Mouse (Mus musculus): ENCODE results near the gene AC140267.1.

AC140267.1 gene

DNA sequence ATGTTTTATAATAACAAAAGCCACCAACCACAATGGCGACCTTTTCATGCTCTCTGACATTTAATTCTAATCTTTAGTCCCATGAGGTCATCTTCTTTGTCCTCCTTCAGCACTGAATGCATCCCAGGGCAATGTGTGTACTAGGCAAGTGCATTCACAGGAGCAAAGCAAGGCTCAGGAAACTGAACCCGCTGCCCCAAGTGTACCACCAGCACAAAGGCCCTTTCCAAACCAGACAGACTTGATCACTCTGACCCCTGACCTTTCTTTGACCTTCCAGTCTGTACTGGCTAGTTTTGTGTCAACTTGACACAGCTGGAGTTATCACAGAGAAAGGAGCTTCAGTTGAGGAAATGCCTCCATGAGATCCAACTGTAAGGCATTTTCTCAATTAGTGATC lies 3.3 kb upstream of the AC140267.1 start:
- DNase-seq, result no peak

DNA sequence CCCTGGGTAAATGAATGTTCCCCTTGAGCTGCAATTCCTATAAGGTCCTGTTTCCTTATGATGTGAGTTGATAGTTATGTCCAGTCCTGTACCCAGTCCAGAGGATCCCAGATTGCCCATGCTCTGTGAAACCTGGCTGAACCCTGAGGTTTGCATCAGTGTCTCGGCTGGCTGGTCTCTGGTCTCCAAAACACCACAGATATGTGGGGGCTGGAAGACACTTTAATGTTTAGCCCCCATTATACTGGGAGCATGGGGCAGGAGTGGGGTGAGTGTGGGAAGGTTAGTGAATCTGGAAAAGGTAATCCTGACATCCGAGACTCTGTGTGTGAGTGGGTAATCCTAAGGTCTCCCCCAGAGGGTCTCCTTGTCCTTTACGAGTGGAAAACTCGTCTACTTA lies 2.6 kb upstream of the AC140267.1 start:
- DNase-seq, result no peak

DNA sequence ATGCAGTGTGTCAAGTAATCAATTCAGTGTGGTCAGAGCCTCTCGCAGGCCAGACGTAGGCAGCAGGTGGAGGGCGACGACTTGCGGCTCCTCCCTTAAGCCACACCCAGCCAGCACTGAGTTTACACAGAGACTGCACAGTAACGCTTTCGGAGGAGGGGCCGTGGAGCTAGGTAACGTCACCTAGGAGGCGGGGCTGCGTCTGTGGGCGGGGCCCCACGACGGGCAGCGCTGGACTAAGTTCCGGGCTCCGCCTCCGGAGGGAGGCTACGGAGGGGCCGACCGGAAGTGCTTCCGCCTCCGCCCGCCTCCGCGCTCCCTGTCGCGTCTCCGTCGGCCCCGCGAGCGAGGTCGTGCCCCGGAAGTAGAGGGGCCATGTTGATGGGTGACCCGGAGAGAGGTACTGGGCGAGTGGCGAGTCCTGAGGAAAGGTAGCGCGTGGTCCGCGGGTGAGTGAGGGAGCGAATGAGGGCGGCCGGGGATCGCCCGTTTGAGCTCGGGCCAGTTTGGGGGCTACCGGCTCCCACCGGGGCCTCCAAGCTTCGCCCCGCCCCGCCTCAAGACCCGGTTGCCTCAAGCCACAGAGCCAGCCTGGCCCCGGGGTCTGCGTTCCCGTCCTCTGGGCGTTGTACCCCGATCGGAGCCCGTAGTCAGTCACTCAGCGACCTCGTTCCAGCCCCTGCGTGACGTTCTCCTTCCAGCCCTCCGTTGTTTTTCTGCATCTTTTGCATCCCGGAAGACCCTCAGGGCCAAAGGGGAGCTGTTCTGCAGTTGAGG lies 1.7 kb upstream of the AC140267.1 start, which contains the start of gene Mief1:
Gene Mief1, plus strand, starts transcription at position 286 of the 777 bp plus-strand sequence.
- peak; percentile 98 for DNase-seq

DNA sequence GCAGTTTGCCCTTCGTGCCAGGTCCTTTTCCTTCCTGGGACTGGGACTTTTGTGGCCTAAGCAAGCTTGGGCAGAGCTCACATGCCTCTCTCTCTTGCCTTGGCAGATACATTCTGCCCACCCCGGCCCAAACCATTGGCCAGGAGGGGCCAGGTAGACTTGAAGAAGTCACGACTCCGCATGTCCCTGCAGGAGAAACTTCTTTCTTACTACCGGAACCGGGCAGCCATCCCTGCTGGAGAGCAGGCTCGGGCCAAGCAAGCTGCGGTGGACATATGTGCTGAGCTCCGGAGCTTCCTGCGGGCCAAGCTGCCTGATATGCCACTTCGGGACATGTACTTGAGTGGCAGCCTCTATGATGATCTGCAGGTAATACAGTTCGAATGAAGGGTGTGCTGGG lies 12.5 kb downstream of the AC140267.1 start:
- peak; percentile 63 to 68 for DNase-seq

DNA sequence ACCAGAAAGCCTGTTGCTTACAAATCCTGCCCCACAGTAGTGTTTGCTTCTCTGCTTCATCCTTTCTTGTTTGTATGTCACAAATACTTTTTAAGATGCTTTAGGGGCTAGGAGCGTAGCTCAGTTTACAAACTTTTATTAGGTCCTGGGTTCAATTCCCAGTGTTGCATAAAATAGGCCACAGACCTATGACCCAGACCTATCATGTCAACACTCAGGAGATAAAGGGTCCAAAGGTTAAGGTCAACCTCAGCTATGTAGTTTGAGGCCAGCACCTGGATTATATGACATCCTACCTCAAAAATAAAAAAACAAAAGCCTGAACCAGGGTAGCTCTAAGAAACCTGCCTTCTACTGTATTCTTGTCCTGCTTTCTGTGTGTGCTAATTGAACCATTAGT lies 13.0 kb downstream of the AC140267.1 start:
- no peak for DNase-seq

DNA sequence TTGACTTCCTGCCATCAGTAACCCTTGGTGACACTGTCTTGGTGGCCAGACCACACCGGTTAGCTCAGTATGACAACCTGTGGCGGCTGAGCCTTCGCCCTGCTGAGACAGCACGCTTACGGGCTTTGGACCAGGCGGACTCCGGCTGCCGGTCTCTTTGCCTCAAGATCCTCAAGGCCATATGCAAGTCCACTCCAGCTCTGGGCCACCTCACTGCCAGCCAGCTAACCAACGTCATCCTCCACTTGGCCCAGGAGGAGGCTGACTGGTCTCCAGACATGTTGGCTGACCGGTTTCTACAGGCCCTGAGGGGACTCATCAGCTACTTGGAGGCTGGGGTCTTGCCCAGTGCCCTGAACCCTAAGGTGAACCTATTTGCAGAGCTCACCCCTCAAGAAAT lies 14.0 kb downstream of the AC140267.1 start:
- DNase-seq, result no peak

DNA sequence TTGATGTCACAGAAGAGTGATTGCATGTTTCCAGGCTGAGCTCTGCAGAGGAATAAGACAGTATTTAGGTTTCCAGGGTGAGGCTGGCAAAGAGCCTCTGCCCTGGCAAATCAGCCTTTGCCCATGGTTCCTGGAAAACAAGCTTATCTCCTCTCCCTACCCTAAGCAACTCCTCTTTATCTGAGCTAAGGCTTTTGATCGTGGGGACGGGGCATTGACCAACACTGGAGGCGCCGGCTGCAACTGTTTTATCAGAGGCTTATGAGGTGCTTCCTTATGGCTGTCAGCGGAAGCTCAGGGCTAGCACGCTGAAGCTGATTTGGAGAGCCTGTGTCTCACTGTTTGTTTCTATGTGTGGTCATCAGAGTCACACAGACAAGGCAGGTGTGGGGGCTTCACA lies 15.0 kb downstream of the AC140267.1 start:
- DNase-seq, result no peak

DNA sequence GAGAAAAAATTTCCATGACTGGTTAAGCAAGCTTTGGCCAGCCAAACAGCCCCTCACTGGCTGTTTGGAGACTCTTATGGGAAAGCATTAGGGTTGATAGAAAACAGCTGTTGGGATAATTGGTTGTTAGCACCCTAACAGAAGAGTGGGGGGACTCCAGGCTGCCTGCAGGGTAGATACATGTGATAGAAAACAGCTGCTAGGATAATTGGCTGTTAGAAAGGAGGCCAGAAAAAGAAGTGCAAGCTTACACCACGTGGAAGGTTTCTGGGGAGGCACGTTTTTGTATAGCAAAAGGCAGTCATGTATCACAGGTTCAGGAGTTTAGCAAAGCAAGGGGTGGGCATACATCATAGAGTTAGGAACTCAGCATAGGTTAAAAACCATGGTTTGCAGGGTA lies 17.9 kb downstream of the AC140267.1 start:
- DNase-seq, result no peak

DNA sequence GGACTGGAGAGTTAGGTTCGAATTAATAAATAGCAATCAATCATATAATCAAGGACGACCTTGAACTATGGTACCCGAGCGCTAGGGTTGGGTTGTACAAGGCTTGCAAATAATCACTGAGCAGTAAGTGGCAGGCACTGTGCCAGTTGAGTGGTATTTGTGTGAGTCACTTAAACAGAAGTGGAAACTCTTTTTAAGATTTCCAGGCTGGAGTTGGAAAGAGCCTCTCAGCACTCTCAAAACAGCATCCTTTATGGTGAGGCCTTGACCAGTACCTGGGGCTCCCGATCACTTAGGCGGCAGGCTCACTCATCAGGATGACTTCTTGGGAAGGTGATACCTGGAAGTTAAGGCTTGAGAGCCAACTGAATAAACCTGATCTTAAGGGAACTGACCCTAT lies 18.6 kb downstream of the AC140267.1 start:
- DNase-seq, result peak in 1 of 2 experiments; percentile 45

DNA sequence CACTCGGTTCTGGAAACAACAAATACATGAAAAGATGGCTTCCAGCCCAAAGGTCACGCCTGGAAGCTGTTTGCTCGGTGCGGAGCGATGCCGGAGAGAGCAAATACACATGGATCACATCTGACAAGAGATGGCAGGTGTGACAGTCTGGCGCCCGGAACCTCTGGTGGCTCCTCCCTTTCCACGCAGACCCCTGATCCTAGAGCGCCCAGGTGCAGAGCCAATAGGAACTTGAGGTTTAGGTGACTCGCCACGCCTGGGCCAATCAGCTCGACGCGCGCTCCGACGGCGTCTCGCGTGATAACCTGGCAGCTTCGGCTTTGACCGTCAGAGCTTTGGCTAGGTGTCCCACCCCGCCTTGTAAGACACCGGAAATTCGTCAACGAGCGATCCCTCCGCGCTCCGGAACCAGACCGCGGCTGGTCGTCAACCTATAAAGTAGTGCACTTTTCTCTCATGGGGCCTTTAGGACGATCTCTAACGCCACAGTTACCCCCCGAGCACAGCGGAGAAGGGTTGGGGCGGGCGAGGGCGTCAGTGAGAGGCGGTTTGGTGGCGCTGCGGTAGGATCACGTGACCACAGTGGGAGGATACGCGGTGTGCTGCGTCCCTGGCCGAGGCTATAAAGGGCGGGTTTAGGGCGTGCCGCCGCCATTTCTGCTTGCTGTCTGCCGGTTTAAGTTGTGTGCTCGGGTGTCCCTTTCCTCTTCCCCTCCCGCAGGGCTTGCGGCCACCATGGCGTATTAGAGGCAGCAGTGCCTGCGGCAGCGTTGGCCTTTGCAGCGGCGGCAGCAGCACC lies 19.4 kb downstream of the AC140267.1 start, which contains the start of gene Atf4:
Gene Atf4, plus strand, starts transcription at position 338 of the 799 bp plus-strand sequence.
- peak; percentile 98 to 99 for DNase-seq

DNA sequence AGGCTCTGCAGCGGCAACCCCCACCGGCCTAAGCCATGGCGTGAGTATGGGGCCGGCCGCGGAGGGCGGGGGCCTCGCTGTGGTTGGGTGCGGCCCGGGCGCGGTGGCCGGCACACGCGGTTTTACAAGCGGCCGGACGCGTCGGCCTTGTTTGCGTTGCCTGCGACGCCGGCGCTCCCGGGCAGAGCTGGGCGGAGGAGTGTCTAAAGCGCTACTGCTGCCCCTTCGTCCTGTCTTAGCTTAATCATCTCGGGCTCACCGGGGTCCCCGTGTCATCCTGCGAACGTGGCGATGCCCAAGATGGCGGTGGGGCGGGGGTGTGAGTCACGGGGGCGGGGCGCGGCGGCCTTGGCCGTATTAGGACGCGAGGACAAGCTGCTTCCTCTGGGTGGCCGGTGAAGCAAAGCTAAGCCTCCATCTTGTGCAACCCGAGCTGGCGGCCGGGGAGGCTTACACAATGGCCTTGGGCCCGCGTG lies 20.0 kb downstream of the AC140267.1 start:
- DNase-seq, result peak; percentile 72 to 78

DNA sequence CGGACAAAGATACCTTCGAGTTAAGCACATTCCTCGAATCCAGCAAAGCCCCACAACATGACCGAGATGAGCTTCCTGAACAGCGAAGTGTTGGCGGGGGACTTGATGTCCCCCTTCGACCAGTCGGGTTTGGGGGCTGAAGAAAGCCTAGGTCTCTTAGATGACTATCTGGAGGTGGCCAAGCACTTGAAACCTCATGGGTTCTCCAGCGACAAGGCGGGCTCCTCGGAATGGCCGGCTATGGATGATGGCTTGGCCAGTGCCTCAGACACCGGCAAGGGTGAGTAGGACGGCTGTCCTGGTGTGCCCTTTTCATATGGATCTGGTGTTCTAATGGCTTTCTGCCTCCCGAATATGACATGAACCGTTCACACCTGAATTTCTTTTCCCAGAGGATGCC lies 20.6 kb downstream of the AC140267.1 start:
- peak in 1 of 2 experiments; percentile 44 for DNase-seq

DNA sequence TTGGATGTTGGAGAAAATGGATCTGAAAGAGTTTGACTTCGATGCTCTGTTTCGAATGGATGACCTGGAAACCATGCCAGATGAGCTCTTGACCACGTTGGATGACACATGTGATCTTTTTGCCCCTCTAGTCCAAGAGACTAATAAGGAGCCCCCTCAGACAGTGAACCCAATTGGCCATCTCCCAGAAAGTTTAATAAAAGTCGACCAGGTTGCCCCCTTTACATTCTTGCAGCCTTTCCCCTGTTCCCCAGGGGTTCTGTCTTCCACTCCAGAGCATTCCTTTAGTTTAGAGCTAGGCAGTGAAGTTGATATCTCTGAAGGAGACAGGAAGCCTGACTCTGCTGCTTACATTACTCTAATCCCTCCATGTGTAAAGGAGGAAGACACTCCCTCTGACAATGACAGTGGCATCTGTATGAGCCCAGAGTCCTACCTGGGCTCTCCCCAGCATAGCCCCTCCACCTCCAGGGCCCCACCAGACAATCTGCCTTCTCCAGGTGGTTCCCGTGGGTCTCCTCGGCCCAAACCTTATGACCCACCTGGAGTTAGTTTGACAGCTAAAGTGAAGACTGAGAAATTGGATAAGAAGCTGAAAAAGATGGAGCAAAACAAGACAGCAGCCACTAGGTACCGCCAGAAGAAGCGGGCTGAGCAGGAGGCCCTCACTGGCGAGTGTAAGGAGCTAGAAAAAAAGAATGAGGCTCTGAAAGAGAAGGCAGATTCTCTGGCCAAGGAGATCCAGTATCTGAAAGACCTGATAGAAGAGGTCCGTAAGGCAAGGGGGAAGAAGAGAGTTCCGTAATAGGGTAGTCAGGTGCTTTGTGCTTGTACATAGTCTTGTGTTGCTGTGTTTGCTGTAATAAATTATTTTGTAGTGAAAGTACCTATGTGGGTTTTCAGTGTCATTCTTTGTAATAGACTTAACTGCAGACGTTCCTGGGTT lies 21.3 kb downstream of the AC140267.1 start:
- DNase-seq, result no peak

DNA sequence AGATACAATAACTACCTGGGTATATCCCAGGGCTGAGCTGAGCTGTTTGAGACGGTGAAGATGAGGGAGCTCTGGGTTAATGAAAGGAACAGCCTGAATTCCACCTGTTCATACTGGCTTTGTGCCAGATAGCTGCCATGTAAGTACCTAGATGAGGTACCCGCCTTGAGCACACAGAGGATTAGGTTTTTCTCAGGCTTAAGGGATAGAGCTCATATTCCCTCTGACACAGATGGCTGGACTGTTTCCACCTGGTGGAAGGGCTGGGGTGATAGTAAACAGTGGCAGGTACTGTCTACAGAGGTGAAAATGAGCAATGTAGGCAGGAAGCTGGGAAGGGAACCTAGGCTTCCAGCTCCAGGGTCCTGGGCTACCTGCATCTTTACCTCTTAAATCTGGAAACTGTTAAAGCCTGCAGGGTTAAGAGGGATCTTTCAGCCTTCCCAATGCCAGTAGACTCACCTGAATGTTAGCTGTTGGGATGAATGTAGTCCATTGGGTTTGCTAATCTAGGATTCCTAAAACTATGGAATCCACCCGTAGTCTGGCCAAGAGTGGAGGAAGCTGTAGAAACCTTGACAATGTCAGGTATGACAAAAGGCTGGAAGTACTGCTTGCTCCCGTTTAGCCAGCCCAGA lies 22.1 kb downstream of the AC140267.1 start:
- peak; percentile 50 to 57 for DNase-seq

DNA sequence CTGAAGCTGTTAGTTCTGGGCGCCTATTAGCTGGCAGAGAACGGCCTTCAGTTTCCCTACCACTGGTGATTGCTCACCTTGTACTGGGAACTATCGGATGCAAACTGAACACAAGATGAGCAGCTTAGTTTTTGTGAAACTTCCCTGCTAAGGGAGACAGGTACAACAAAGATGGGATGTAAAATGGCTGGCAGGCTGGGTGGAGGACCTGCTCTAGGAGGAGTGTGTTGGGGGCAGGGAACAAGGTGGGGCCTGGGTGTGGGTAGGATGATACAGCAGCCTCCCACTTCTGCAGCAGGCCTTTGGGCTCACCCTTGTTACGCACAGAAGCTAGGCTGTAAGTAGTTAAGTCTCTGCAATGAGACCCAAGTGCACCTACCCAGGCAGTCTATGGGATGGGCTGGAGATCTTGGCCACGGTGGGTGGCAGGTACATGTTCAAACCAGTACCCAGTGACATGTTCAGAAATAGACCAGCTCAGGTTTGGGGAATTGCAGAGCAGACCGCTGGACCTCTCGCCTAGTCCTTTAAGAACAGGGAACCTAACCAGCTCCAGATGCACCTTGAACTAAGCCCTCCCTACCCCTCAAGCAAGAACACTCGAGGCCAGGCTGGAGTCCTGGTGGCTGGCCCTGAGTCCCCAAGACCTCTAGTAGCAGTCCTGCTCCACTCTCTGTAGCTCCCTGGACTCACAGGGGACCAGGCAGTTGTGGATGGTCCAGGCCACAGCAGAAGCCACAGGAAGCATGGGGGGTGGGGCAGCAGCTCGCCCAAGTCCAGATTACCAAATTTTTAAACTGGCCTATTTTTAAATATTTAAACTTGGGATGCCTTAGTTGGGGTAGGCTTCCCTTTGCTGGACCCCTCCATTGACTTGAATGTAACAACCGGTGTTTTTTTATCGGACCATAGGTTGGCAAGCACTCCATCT lies 22.9 kb downstream of the AC140267.1 start:
- peak in 1 of 2 experiments; percentile 31 for DNase-seq

DNA sequence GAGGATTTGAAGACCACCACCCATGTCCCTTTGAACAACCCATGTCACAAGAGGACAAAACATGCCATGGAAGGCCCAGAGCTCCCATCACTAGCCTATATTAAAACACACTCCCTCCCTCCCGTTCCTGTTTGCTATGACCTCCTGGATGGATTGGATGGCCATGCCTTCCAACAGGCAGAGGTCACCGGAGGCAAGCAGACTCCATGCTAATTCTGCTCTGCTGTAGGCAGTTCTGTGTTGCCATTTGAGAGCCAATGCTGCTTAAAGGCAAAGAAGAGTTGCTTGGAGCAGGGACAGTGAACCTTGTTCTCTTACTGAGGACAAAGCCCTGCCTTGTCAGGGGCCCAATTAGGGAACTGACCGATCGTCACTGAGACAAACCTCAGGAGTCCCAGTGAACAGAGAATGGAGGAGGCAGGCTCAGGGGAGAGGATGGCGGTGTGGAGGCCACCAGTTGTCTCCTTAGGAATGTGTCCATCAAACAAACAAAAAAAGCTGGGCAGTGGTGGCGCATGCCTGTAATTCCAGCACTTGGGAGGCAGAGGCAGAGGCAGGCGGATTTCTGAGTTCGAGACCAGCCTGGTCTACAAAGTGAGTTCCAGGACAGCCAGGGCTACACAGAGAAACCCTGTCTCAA lies 23.9 kb downstream of the AC140267.1 start:
- DNase-seq, result no peak

DNA sequence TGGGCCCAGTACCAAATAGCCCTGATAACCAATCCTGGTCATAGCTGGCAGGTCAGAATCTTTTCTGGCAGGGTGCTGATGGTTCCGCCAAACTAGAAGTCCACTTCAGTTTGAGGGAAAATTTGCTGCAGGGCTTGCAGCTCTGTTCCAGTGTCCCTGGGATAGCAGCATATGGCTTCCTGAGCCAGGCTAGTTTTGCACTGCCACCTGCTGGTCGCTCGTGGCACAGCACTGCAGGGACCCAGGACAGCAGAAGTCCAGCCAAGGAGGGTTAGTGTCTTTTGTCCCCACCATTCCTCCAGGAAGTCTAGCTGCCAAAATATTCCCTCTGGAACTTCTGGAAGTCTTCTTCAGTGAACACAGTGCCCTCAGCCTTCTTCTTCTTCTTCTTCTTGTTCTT lies 25.0 kb downstream of the AC140267.1 start:
- DNase-seq, result peak; percentile 89 to 94

DNA sequence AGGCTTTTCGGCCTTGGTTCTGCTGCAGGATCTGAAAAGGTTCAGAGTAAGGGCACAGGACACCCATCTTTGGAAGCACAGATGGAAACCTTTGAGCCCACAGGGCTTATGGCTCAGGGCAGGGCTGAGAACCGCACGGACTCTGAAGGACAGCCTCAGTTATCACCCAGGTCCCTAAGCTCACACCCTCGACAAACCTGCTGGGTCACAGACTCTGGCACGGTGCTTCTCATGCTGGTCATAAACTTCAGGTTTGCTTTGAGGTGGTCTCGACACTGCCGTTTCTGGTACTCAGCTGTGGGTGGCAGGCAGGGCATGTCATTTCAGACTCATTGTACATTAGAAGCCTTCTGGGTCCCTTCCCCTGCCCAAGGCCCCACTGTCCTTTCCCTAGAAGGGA lies 25.5 kb downstream of the AC140267.1 start:
- DNase-seq, result no peak

DNA sequence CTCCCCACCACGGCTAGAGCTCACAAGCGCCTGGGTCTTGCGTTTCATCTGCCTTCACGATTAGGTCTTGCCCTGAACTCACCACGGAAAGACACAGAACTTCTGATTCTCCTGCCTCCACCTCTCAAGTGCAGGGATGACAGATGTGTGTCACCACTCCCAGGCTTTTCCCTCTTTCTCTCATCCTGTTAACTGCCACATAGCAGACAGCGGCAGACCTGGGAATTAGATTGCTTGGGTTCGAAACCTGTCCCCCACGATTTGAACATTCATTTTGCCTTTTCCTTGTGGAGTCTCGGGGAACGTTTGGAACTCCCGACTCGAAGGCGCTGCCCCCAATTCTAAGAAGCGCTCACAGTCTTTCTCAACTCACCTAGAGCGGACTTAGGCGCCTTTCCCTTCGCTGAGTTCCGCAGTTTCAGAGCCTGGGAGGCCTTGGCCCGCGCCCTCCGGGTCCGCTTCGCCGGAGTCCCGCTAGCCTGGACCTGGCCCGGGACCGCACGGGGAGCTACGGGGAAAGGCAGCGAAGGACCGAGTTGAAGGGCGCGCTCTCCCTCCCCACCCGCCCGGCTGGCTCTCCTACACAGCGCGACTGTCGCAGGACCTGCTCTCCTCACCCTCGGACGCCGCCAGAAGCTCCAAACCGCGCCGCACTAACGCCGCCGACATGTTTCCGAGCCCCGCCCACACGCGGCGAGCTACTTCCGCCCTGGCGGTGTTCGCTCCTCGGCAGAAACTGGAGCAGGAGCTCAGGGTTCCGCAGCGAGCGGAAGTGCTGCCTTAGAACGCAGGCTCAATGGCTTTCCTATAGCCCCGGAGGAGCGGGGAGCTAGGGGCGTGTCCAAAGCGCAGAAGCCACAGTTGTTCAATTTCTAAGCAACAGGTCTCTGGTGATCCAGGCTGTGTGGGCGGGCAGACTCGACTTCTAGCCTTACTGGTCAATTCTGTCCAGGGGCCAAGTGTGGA lies 28.3 kb downstream of the AC140267.1 start, which contains the start of gene Rps19bp1:
Gene Rps19bp1, minus strand, starts transcription at position 706 of the 966 bp plus-strand sequence.
- peak; percentile 83 to 86 for DNase-seq

Data from cerebellum, adult 18-20 months (tissue).